Mouse (Mus musculus): ENCODE data around the gene Trip12.

Trip12 gene

DNA sequence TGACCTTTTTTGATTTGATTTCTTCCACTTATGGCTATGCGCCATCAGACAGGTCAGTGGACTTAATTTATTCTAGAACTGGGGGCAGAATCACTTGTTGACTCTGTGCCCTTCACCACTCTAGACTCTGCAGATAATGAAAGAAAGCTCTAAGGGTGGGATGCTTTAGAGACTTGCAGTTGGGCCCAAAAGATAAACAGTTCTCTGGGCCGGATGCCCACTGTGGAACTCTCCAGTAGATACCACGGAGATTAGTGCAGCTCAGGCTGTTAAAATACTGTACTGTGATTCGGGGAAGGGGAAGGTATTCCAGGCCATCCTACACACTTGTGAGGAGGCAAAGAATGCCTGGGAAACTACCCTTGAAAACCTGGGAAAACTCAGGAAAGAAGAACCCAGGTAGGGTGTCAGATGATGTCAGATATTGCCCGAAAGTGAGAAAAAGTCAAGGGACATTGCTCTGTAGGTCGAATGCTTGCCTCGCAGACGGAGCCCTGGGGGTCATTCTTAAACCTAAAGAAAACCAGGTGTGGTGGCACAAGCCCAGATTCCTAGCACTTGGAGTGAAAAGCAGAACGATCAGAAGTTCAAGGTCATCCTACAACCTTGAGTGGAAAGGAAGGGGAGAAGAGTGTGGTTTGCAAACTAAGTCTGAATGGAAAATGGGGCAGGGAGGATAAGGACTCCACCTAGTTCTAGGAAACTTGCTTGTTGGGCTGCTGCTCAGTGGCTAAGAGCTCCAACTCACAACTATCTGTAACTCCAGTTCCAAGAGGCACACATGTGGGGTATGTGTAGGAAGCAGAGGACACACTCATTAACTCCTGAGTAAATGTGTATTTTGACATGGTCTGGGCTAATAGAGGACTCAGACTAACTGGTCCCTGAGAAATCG is 20.3 kb upstream of the Trip12 start:
- DNase-seq (ENCODE audit: low read depth, low spot score): no peak

DNA sequence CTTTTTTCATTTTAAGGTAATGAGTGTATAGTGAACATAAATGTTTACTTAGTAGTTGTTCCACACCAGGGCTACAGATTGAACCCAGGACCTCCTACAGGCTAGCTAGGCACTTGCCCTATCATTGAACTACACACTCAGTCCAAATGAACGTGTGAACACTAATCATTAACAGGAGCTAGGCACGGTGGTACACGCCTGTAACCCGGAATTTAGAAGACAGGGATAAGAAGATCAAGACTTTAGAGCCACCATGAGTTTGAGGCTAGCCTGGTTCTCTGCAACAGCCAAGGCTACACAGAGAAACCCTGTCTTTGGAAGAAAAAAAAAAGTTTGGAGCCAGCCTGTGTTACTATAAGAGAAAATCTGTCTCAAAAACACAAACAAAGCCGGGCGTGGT is 19.3 kb upstream of the Trip12 start:
- DNase-seq (ENCODE audit: low read depth, low spot score): no peak

DNA sequence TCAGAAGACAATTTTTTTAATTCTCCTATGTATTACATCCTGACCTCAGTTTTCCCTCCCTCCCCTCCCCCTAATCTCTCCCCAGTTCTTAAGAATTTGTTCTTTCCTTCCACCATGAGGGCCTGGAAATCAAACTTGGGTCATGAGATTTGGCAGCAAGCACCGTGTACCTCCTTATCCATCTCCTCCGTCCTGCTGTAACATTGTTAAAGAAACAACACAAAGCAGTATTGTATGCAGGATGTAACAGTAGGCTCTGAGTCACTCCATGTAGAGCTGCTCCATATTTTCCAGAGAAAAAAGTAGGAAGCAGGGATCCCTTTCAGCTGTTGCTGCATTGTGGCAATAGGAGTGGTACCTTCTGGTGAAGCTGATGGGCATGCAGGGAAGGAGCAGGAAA is 15.4 kb upstream of the Trip12 start:
- no peak for DNase-seq (ENCODE audit: low read depth, low spot score)

DNA sequence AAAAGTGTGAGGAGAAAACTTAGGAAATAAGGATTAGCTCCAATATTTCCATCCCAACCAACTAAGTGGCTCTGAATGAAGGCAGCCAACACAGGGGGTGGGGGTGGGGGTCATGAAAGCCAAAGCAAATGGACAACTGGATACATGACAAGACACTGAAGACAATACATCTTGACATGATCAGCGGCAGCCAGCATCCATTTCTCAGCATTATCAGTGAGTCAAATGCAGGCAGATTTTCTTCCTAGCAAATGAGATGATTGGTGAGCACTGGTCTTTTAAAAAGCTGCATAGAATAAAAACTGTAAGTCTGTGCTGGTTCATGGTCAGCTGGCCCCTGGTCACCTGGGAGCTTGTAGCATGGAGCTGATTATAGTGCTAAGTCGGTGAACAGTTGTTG is 14.7 kb upstream of the Trip12 start:
- DNase-seq (ENCODE audit: low read depth, low spot score): no peak

DNA sequence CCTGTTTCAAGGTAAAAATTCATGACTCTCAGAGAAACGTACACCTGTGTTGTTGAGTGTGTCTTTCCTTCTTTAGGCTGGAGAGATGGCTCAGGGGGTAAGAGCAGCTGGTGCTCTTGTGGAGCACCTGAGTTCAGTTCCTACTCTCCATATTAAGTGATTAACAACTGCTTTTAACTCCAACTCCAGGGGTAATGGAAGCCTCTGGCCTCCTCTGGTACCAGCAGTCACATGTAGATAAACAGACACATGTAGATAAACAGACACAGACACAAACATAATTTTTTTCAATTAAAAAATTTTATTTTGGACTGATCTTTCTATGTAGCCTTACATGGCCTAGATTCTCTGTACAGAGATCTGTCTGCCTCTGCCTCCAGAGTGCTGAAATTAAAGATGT is 13.4 kb upstream of the Trip12 start:
- DNase-seq (ENCODE audit: low read depth, low spot score): no peak

DNA sequence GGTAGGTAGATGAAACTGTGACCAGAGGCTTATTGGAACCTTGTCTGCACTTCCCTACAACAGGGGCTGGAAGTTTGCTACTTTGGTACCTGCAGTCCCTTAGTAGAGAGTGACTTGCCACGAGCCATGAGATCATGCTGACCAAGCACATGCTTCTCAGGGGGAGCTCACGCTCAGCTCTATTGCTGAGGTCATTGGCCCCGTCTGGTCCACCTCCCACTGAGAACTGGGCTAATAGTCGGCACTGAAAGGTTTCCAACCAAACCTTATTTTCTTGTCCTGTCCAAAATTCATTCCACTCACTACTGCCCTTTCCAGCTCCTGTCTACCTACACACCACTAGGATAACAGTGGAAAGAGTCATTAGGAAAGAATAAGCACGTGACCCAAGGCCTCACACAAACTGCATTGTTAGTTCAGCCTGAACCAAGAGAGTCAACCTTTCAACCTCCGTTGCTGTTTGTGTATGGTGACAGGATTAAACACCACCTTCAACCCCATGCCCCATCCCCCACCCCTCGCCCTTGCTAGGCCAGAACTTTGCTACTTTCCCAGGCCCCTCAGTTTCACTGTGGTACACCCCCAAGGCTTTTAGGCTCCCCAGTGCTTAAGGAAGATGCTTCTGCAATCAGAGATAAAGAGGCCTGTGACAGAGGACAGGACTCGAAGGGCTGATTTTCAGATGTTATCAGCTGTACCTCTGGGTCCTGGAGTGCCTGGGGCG is 11.4 kb upstream of the Trip12 start:
- no peak for DNase-seq (ENCODE audit: low read depth, low spot score)

DNA sequence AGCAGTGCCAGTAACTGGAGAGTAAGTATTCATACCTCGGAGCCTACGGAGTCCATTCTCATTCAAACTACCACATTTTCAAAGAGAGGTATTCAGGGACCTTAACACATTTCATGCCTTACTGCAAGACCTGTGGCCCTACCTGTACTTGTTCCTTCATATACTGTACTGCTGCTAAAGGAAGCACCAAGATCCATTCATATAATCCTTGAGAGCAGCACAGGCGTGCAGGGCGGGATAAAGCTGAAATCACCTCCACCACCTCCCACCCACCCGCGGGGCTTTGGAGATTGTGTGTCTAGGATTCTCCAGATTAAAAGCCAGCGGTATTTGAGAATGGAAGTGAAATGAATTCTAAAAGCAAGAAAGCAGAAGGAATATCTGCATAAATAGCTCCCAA is 10.2 kb upstream of the Trip12 start:
- no peak for DNase-seq (ENCODE audit: low read depth, low spot score)

DNA sequence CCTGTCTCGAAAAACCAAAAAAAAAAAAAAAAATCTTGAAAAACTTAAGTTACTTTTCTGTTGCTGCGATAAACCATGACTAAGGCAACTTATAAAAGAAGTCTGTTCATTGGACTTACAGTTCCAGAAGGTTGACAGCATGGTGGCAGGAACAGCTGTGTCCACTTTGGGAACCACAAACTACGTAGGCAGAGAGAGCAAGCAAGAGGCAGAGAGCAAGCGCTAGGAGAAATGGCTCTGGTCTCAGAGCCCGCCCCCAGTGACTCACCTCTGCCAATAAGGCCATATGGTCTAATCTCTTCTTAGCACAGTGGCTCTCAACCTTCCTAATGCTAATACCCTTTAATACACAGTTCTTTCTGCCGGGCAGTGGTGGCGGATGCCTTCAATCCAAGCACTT is 9.5 kb upstream of the Trip12 start:
- DNase-seq (ENCODE audit: low read depth, low spot score): peak; percentile 22

DNA sequence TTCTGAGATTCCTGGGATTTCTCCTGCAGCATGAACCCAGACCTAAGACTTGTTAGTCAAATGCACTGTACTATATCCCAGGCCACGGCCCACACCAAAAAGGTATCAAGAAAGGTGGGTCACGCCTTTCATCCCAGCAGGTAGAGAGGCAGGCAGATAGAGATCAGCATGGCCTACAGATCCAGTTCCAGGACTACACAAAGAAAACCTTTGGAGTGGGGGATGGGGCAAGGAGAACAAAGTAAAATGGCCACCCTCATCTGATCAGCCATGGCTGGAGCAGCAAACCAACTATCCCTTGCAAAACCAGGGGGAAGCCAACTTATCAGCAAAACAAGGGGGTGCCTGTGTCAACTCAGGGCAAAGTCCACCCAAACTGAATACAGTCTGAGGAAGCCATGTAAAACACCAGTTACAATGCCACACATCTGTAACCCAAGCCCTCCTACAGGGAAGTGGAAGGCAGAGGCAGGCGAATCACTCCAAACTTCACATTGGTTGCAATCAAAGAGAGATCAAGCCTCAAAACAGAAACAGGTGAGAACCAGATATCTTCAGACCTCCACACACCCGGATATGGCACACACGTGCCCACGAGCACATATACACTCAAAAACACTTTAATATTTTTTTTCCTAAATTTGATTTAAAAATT is 8.6 kb upstream of the Trip12 start:
- no peak for DNase-seq (ENCODE audit: low read depth, low spot score)

DNA sequence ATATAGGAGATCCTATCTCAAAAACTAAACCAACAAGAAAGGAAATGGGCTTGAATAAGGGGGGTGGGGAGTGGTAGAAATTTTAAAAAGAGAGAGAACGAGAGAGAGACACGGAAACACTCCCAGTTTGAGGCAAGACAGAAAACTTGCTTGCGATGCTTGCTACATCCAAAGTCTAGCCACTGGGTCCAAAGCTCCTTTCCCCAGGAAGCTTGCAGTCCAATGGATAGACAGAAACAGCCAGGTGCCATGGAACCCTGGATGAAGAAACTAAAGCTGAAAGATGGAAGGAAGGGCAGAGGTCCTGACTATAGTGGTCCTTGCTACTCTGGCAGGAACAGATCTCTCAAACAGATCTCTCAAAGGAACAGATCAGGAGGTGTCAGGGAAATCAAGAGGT is 8.0 kb upstream of the Trip12 start:
- no peak for DNase-seq (ENCODE audit: low read depth, low spot score)

DNA sequence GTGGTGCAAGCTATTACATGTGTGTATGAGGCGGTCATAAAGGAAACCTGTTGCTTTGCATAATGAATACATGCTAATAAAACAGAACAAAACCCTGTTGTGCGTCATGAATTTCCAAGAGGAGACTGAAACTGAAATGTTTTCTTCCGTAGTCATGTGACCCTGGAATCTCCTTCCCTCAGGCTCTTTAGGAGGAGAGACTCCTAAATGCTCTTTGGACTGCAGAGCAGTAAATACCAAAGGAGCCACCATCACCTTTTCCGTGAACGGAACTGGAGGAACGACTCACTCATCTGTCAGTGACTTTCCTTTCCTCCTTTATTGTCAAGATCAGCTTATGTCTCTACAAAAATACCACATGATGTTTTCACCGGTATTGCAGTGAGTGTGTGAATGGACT is 7.4 kb upstream of the Trip12 start:
- peak; percentile 17 for DNase-seq (ENCODE audit: low read depth, low spot score)

DNA sequence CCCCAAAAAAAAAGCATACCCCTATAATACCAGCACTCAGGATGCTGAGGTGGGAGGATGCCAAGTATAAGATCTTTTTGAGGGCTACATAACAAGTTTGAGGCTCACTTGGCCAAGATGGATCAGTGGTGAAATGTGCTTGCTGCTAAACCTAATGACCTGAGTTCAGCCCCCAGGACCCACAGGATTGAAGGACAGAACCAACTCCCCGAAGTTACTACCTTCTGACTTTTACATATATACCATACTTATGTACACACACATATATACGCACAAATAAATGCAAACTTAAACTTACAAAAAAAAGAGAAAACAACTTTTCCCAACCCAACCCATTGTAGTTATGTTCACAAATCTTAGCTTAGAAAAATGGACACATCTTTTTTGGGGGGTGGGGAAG is 3.0 kb upstream of the Trip12 start:
- DNase-seq (ENCODE audit: low read depth, low spot score): no peak

DNA sequence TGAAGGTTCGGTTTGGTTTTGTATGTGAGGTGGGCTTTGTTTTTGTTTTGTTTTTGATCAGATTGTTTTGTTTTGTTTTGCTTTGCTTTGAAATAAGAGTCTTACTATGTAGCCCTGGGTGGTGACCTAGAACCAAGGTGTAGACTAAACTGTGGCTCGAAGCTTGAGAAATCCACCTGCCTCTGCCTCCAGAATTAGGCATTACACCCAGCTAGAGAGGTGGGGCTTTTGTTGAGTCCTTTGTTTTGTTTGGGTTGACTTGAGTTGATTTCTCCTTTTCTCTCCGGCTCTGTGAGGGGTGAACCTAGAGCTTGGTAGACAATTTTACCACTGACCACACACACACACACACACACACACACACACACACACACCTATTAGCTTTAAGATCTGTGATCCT is 745 bp upstream of the Trip12 start:
- no peak for DNase-seq (ENCODE audit: low read depth, low spot score)

DNA sequence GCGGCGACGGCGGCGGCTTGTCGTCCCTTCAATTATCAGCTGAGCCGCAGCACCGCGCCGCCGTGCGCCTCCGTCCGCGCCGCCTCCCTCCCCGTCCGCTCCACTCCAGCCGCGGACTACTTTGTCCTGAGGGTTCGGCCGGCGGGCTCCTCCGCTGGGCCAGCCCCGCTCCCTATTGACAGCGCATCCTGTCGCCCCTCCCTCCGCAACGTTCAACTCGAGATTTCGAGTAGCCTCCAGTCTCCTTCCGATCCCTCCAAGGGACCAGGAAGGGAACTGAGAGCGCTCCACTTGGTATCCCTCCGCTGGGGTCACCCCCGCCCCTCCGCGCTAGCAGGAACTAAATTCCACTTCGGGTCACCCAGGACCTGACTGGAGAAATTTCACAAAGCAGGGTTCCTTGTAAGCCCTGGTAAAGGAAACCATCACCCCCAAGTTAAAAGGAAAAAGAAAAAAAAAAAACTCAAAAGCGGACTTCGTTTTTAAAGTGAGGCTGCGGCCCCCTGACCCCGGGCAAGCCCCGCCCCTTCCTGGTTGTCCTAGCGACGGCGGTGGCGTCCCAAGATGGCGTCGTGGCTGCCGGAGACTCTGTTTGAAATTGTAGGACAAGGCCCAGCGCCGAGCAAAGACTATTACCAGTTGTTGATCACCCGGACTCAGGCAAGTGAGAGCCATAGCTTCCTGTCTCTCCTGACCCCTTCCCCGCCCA is 853 bp downstream of the Trip12 start, which contains the start of gene Fbxo36:
Gene Fbxo36 (plus strand): TSS at position 533 of the 709 bp plus-strand sequence.
- DNase-seq (ENCODE audit: low read depth, low spot score): peak; percentile 95

DNA sequence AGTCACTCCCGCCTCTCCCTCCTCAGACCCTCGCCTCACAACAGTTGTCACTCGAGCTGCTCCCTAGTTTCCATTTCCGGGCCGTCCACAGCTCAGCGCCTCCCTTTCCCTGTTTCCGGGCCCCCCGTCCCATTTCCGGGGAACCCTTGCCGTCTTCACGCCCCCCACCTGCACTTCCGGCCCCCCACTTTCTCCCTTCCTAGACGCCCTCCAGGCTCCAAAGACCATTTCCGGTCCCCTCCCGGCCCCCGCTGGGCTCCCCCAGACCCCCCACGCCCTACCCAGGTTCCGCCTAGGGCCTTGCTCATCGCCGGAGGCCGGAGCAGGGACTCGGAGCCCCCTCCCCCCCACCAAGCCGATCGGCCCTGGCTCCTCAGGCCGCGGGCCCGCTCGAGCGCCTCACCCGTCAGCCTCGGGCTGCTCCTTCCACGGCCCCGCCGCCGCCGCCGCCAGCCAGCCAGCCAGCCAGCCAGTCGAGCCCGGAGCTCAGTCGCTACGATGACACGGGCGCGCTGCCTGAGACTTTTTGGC is 1.6 kb downstream of the Trip12 start:
- DNase-seq (ENCODE audit: low read depth, low spot score): peak; percentile 71

DNA sequence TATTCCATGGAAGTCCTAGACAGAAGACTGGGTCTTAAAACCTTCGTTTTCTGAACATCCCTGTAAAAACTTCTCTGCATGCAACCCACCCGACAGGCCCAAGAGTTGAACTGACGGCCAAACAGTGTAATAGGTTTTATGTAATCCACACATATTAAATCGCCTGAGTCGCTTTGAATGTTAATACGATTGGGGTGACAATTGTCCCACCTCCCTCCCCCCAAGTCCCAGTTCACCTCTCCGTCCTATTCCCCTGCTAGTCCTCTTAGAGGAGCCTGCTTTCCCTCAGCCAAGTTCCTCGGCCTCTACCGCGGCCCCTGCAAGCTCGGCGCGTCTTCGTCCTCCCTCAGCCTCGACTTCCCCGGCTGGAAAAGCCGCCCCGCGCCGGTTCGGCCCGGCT is 2.2 kb downstream of the Trip12 start:
- peak; percentile 44 for DNase-seq (ENCODE audit: low read depth, low spot score)

DNA sequence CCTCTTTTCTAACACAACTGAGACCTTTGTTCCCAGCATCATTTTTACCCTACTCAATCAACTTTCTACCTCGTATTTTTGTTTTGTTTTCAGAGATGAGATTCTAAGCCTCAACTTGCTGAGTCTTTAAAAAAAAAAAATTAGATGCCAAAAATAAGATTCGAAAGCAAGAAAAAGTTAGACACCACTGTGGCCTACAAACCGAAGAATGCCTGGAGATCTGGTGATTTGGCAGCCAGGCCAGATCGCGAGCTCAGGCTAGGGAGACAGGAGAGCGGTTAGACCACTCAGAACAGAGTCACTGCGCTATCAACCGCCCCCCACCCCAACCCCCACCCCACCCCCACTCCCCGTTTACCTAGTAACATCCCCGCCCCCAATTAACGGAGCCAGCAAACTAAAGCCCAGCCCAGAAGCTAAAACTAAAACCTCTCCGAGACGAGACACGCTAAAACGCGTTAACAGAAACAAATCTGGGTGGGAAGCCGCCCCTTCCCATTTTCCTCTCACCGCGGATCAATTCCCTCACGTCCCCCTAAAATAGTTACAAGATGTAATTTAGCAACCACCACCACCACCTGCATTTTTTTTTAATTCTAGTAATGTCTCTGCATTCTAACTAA is 2.7 kb downstream of the Trip12 start:
- peak; percentile 21 for DNase-seq (ENCODE audit: low read depth, low spot score)

DNA sequence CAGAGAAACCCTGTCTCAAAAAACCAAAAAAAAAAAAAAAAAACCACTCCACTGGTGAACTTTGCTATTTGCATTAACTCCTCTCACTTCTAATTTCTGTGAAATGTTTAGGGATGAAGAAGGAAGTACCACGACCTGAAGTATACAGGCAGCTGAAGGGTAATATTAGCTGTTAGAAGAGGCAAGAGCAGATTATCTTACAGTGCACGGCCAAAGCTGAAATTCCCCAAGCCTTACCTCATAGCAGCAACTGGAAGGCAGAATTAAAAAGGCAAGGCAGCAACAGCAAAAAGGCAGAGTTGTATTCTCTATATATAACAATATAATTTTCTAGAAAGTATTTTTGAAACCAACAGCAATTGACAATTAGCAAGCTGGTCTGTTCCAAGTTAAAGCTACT is 15.2 kb downstream of the Trip12 start:
- no peak for DNase-seq (ENCODE audit: low read depth, low spot score)

DNA sequence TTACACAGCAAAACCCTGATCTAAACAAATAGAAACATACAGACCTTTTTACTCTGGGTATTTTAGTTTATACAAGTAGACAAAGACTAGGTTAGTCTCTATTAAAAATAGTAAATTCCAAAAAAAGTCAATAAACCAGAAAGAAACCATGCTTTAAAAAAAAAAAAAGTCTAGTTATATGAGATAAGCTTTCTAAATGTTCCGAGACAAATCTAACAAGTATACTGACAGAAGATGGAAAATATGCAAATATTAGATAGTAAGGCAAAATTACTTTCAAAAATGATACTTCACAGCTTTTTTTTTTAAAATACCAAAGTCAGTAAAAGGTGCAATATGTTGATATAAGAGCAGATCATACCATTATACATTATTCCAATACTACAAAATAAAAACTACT is 22.7 kb downstream of the Trip12 start:
- DNase-seq (ENCODE audit: low read depth, low spot score): no peak

DNA sequence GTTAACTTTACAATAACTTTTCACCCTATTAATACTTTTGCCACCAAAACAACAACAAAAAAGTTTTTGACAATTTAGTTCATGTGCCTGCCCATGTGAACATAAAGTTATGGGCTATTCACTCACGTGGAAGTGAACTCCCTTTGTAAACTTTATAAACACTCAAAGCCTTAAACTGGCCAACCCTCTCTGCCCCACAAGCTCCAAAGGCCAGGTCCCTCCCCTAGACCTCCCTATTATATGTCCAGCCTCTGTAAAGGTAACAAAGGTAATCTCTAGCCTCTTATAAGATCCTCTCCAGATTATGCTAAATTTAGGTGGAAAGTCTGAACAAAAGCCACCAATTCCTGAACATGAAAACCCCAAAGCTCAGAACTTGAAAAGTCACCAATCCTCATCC is 36.5 kb downstream of the Trip12 start:
- no peak for DNase-seq (ENCODE audit: low read depth, low spot score)

DNA sequence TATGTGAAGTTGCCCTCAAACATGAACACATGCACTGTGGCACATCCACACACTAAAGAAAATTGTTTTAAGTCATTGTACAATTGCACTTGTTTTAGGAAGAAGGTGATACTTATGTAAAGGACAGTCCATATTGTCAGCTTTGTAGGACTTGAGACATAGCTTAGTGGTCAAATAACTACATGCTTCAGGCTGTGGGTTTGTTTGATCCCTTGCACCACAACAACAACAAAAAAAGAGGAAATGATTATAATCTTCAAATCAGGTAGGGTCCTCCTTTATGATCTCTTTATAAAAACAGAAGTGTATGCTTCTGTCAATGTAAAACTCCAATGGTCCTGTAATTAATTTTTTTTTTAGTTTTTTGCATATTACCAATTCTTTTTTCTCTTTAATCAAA is 41.1 kb downstream of the Trip12 start:
- DNase-seq (ENCODE audit: low read depth, low spot score): no peak

Measured in 3T3-L1 (cell line).